Mouse (Mus musculus) adrenal gland, adult 18-20 months (tissue): ENCODE data around the gene Stim1. TPM values are rescaled to one million over a fixed set of nuclear protein-coding genes. Genes with fewer than 3 reads are reported as not detected.
"Not testable (repeated sequence)": the region's sequence is repeated elsewhere in the genome, so short reads cannot be mapped to it uniquely, and the experiment has no call there.

ENCODE experiments used
- DNase-seq, 2 experiments: peaks; one replicate each; pipeline ENCODE4 v3.0.0; 2021 to 2022; ENCODE audit warnings: low spot score in 2 of 2
- total RNA-seq, 2 experiments: library from RNA; stranded (reverse); gene quantifications; 1 replicate in 1 of 2; 2 replicates in 1 of 2; pipeline ENCODE4 v1.2.3; 2021

Gene Stim1
- total RNA-seq, 2 experiments from 2014 or later = 74.0 to 77.1 TPM

- DNase-seq = no peak
Observed at GRCm38 (mm10) chr7:102434344-102434743, 166.7 kb downstream of the Stim1 start.

GRCm38 (mm10) chr7:102440822-102441656 is 173.4 kb downstream of the Stim1 start:
- no peak for DNase-seq

GRCm38 (mm10) chr7:102441657-102442391 is 174.2 kb downstream of the Stim1 start, which contains the start of gene Rrm1:
Gene Rrm1, plus strand, starts transcription at chr7:102441695.
- DNase-seq = peak; percentile 88 to 91

GRCm38 (mm10) chr7:102442432-102442831 is 174.8 kb downstream of the Stim1 start:
- no peak for DNase-seq

GRCm38 (mm10) chr7:102444301-102444700 is 176.7 kb downstream of the Stim1 start:
- DNase-seq = no peak

GRCm38 (mm10) chr7:102446438-102446837 is 178.8 kb downstream of the Stim1 start:
- DNase-seq = no peak

GRCm38 (mm10) chr7:102458618-102459380 is 191.2 kb downstream of the Stim1 start:
- no peak for DNase-seq

- DNase-seq = no peak
Observed at GRCm38 (mm10) chr7:102467566-102467965, 200.0 kb downstream of the Stim1 start.

- no peak for DNase-seq
Observed at GRCm38 (mm10) chr7:102472675-102473074, 205.1 kb downstream of the Stim1 start.

- no peak for DNase-seq
Observed at GRCm38 (mm10) chr7:102476601-102477000, 209.0 kb downstream of the Stim1 start.

- no peak for DNase-seq
Observed at GRCm38 (mm10) chr7:102477377-102477776, 209.8 kb downstream of the Stim1 start.

GRCm38 (mm10) chr7:102478425-102478824 is 210.8 kb downstream of the Stim1 start:
- no peak for DNase-seq

- DNase-seq = no peak
Observed at GRCm38 (mm10) chr7:102478926-102479325, 211.3 kb downstream of the Stim1 start.

- DNase-seq = peak; percentile 51 to 63
Observed at GRCm38 (mm10) chr7:102479368-102480078, 211.9 kb downstream of the Stim1 start.

- DNase-seq = no peak
Observed at GRCm38 (mm10) chr7:102480821-102481220, 213.2 kb downstream of the Stim1 start.

GRCm38 (mm10) chr7:102481579-102481978 is 214.0 kb downstream of the Stim1 start, which contains the start of gene Olfr543:
Gene Olfr543, minus strand, starts transcription at chr7:102481679.
- DNase-seq = no peak

- no peak for DNase-seq
Observed at GRCm38 (mm10) chr7:102483665-102484064, 216.1 kb downstream of the Stim1 start.

GRCm38 (mm10) chr7:102484766-102485165 is 217.2 kb downstream of the Stim1 start:
- not testable (repeated sequence) for DNase-seq

- no peak for DNase-seq
Observed at GRCm38 (mm10) chr7:102486105-102486504, 218.5 kb downstream of the Stim1 start.
